Mouse (Mus musculus) thymus, adult 2 months (tissue): ENCODE data around the gene Tdrd12.

ENCODE experiments used
- CTCF ChIP-seq: fragments of 200-500 bp; IDR thresholded peaks from 2 replicates; pipeline ENCODE4 v1.5.1; 2012; ENCODE audit warnings: mild to moderate bottlenecking, control low read depth, low read length, moderate library complexity, borderline replicate concordance; ENCODE audit not compliant: control insufficient read depth, poor library complexity, insufficient read depth; ENCODE audit errors: extremely low read depth
- POLR2A ChIP-seq: fragments of 200-500 bp; IDR thresholded peaks from 2 replicates; pipeline ENCODE4 v1.6.1; 2012; ENCODE audit warnings: mild to moderate bottlenecking, low read length, control low read depth, moderate library complexity; ENCODE audit not compliant: control insufficient read depth, poor library complexity, insufficient read depth; ENCODE audit errors: extremely low read depth

DNA sequence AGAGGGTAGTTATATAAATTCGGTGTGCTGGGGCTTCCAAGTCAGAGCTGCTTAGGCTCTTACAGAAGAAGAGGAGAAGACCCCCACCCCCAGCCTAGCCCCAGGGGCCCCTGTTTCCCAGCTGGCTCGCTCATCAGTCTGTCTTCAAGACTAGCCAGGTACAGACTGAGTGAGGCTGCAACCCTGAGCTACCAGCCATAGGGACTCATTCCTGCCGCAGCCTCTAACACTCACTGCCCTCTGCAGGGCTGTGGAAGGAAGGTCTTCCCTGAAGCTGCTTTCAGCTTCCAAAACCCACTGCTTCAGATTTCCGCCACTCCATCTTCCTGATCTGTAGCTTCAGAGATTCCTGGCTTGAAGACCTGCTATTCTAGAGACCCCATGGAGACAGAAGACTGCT lies 35.5 kb downstream of the Tdrd12 start:
- TF ChIP-seq CTCF (no peak), POLR2A (no peak)
